Mouse (Mus musculus): Measurements from ENCODE around the gene Cacna2d4.

Gene Cacna2d4

DNA sequence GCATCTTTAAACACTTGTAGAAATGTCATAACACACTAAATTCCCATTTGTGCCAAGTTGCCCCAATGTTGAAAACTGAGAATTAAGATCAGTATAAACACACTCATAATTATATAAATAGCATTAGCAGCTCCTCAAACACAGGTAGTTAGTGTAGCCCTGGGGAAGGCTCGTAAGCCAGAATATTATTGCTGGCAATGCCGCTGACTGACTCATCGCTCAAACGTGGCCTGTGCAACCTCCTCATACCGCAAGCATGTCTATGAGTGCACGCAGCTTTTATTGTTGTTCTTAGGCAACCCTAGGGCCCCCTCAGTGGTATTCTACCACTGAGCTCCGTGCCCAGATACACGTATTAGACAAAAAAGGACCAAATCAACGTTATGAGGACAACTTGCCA lies 156.5 kb downstream of the Cacna2d4 start:
- no peak for DNase-seq

DNA sequence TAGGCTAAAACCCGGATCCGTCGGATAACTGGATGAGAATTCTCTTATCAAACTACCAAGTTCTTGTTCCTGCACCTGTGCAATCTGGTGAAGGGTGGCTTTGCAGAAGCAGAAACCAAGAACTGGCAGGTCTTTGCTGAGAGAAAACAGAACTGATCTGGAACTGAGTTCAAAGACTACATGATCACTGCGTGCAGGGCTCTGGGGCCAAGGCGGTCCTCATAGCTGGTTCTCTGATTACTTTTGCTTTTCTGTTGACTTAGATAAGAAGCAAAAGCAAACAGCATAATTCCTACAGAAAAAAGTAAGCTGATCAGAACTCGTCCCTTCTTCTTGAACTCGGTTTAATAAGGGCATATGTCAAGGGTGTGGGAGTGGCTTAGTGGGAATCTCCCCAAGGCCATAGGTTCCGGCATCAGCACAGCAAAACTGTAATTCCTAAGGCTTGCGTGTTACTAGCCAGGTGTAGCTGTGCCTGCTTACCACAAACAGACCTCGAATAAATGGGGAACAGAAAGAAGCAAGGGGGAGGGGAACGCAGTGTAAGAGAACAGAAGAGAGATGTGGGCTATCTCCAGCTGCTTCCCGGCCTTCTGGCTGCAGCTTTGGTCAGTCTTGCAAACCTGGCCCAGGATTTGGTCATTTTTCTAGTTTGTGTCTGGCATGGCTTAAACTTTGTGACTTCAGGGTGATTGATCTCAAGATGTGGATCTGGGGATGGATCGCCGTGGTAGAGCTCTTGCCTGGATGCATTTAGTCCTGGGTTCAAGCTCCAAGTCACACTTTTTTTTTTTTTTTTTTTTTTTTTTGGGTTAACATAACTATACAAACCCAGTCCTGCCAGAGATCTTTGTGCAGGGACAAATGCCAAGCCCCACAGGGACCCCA lies 159.3 kb downstream of the Cacna2d4 start:
- DNase-seq: no peak

DNA sequence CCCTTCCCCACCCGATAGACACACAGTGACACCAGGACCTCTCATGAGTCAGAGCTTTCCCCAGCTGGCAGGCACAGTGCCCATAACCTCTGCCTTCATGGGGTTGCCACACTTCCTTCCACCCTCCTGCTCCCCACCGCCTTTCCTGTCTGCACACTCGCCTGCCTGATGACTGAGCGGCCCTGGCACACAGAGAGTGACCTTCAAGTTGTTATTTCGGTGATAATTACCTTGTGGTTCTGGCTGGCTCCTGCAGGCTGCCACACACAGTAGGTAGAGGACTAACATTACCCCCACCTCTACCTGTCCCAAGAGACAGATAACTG lies 159.9 kb downstream of the Cacna2d4 start:
- peak; percentile 53 for DNase-seq

DNA sequence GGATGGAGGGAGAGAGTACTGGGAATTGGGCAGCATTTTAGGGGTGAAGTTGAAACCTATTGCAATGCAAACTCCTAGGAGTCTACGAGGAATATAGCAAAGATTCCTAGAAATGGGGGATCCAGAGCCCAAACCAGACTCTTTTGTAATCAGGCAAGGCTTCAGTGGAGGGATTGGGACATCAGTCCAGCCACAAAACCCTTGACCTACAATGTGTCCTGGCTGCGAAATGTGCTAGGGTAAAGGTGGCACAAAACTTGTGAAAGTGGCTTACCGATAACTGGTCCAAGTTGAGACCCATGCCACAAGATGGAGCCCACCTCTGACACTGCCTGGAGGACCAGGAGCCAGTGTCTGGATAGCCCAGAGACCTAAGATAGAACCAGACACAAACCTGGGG lies 163.0 kb downstream of the Cacna2d4 start:
- no peak for DNase-seq

DNA sequence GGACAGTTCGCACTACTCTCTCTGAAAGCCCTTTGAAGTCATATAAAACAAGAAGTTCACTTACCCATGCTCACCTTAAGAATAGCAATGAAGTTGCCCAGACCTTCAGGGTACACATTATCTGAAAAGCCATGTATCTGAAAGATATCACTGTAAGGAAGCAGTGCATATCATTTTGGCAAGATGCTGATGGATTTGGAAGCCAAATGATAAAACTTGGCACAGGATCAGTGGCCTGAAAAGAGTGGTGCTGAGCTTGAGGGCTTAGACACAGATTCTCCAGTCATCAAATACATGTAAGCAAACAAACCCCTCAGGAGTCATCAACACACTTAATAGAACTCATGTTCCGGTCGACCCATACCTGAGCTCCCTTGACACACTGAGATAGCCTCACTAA lies 164.3 kb downstream of the Cacna2d4 start:
- no peak for DNase-seq

DNA sequence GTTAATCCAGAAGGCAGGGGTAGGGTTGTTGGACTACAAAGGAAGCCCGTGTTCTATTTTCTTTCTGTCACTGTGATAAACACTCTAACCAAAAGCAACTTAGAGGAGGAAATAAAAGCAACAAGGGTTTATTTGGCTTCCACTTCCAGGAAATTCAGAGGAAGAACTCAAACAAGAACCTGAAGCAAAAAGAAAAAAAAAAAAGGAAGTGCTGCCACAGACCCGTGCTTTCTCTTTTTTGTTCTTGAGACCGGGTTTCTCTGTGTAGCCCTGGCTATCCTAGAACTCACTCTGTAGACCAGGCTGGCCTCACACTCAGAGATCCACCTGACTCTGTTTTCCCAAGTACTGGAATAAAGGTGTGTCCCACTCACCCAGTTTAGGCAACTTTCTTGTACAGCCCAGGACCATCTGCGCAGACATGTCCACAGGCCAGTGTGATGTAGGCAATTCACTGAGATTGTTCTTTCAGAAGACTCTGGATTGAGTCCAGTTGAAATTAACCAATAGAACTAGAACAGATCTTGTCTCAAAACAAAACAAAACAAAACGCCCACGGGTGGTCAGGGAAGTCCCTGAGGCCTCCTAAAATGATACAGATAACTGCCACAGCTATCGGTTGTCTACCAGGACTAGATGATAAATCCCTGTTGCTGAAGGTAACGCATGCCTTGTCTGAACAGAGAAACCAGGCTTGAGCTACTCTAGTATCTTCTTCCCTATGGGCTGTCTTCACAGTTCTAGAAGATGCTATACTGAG lies 165.4 kb downstream of the Cacna2d4 start:
- DNase-seq: no peak
